Mouse (Mus musculus) pancreas, adult 10 weeks (tissue): ENCODE results near the gene Rrp36. TPM values are rescaled to one million over a fixed set of nuclear protein-coding genes. Genes with fewer than 3 reads are reported as not detected.

ENCODE experiments used
- polyA plus RNA-seq: library from polyadenylated mRNA; stranded (reverse); fragments of 350-450 nt; fragmentation: Illumina TruSeq; extraction: RNeasy Lipid Tissue Mini Kit (QIAGEN cat#74804); gene quantifications from one replicate; pipeline ENCODE4 v1.2.3, GENCODE M21; 2015; ENCODE audit warnings: low read depth, low replicate concordance; ENCODE audit not compliant: insufficient read depth

The Rrp36 gene
- 5.5 TPM for polyA plus RNA-seq

DNA sequence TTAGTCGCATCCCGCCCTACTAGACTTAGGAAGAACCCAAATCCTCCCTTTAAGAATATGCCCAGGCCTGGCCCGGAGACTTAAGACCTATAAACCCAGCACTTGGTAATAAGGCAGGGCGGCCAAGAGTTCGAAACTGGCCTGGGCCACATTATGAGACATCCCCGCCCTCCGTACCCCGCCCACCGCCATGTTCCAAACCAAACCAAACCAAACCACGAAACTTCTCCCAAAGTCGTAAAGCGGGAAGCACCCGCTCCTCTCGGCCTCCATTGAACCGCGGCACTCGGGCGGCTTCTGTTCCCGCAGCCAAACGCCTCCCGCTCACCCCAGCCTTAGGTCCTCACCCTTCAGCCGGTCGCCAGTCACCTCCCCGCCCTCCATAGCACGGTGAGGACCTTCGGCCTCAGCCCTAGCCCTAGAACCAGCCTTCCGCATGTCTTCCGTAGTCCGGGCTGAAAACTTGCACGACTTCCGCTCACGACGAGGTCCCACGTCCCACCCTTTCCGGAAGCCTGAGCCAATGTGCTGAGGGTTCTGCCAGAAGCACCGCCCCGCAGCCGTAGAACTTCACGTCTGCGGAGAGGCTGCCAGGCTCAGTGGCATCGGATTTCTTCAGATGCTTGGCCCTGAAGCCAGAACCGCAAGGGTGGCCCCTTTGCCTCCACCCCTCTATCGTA is at the start of gene Rrp36:
Gene Rrp36 (minus strand): TSS at position 503 of the 680 bp plus-strand sequence.

DNA sequence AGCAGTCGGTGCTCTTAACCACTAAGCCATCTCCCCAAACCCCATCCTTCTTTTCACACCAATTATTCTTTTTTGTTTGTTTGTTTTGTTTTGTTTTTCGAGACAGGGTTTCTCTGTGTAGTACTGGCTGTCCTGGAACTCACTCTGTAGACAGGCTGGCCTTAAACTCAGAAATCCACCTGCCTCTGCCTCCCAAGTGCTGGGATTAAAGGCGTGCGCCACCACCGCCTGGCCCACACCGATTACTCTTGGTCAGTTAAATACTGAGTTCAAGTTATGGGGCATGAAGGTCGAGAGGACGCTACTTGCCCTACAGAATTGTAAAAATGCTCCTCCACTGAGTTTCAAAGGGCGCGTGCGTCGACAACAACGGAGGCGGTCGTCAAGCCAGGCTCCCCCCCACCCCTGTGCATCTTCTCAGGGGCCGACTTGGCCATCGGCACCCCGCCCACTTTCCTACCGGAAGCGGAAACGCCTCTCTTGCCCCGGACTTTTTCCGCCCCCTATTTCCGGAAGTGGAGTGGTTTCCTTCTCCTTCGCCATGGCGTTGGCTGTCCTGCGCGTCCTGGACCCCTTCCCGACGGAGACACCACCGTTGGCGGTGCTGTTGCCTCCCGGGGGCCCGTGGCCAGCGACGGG is 36.9 kb upstream of the Rrp36 start, which contains the start of gene Pex6:
Gene Pex6 (plus strand): TSS at position 505 of the 639 bp plus-strand sequence.

DNA sequence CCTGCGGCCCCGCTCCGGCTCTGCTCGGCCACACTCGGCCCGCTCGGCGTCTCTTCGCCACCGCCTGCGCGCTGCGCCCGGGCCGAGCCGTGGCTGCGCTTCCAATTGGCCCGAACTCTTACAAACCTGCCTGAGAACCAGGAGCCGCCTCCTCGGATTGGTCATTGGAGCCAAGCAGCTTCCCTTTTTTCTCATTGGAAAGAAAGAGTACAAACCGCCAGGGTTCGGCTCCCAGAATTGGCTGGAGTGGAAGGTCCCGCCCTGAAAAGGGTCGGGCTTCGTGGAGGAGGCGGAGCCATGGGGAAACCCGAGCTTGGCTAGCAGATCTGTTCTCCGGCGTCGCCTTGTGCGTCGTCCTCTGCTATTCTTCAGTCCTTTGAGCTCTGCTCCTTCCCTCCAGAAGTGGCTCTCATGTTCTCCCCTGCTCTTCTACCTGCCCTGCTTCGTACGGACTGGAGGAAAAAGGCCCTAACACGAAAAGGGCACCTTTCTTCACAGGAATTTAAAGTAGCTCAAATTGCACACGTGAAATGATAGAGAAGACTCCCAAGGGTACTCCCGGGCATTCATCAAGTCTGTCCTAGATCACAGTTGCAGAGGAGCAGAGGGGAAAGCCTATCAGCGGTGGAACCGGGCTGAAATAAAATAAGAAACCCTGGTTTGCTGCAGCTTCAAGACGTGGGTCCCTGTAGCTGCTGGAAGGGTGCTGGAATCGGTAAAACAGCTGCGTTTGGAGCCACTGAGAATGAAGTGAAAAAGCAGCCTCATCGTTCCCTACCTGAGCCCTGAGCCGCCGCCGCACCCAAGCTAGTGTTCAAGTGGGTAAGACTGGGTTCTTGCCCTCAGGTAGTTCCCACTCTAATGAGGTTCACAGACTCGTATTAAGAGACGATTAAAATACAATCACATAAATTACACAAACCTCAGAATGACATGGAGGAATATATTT is 31.0 kb upstream of the Rrp36 start, which contains the start of gene Ppp2r5d:
Gene Ppp2r5d (minus strand): TSS at position 225 of the 949 bp plus-strand sequence.

DNA sequence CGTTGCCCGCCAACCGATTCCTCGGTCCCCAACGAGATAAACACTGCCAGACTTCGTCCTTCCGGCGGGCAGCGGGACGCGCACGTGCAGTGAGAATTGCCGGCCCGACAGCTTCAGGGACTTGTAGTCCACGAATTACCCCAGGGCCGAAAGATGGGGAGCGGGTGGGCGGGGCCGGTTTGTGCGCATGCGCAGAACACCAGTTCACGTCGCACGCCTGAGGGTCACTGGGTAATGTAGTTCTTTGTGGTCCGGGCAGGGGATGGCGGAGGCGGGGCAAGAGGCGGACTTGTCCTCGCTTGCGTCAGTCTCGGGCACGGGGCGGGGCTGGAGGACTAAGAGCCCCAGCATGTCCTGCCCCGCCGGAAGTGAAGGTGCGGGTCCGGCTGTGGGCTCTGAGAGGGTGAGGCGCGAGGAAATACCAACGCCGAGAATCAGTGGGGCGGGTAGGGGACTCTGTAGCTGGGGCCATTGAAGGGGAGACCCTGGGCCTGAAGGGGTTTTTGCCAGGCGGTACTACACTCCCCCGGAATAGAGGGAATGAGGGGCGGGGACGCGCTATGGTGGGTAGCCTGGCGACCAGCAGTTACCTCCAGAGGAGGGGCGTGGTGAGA is 6.7 kb upstream of the Rrp36 start, which contains the start of gene Klhdc3:
Gene Klhdc3 (minus strand): TSS at position 155 of the 614 bp plus-strand sequence.

DNA sequence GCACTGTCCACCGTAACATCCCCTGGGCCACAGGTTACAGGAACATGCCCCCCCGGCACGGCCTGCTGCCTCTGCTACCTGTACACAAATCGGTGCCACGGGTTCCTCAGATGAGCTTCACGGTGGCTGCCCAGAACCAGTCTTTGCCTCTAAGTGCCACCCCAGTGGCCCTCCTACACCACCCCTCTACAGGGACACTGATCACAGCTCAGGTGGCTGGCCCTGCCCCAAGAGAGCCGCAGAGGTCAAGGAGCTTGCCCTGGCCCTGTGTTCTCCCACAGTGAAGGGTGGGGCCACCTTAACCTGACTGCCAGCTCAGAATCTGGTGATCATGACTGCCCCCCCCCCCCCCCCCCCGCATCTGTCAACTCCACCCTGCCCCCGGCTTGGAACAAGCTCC is 4.3 kb upstream of the Rrp36 start, which contains the start of gene Mea1:
Gene Mea1 (plus strand): TSS at position 378 of the 400 bp plus-strand sequence.

DNA sequence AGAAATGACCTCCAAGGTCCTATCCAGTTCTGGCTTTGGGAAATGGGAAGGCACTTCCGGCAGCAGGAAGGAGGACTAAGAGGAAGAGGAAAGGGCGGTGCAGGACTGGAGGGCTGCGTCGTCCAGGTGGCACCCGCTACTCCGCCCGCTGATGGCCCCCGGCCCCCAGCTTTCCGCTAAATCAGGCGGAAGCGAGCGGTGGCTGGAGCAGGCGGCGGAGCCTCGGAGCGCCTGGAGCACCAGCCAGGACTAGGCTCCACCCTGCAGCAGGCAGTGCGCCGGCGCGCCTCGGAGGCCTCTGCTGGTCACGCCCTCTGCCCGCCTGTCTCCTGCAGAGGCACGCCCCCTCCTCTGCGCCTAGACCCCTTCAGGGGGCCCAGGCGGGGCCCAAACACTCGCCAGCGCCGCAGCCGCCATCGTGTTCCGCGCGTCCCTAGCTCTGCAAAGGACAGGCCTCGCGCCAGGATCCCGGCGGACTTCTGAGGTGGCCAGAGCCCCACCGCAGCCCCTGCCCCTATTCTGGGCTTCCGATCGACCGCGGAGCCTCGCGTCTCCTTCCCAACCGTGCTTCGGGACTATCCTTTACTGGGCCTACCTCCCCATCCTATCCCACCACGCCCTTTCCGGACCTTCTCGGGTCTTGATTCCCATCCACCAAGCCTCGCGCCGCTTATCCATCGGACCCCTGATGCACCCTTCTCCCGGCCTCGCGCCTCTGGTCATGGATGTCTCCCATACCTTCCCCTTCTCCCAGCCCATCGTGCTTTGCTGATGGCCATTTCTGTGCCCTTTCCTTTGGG is 23.7 kb downstream of the Rrp36 start, which contains the start of gene Cul7:
Gene Cul7 (plus strand): TSS at position 106 of the 800 bp plus-strand sequence.

DNA sequence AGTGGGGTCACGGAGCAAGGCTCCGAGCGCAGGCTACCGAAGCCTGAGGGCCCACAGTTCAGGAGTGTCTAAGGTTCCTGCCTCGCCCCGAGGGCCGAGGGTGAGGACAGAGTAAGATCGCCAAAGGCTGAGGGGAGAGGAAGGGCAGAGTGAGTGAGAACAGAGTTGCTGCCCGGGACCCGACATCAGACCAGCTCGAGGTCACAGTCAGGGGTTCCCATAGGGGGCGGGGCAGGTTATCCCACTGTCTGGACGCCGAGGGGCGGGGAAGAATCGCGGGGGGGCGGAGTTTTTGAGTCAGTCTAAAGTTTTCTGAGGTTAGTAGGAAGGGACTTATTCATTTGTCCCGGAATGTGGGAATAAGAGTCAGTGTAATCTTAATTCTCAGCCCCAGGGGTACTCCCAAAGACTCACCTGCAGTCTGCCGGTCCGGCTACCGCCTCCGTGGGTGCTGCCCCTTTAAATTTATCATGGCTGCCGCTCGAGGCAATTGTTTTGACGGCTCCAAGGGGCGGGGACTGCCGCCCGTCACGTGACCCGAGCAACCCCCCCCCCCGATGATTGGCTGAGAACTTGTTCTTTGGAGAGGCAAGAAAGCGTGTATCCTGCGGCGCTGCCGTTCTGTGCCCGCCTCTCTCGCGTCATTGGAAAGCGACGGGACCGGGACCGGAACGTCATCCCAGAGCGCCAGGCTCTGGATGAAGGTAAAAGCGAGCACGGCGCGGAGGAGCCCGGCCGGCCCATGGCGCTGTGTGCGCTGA is 28.4 kb downstream of the Rrp36 start, which contains the start of the genes Klc4 and Mrpl2:
Gene Klc4 (minus strand): TSS at position 462 of the 761 bp plus-strand sequence.
Gene Mrpl2 (plus strand): TSS at position 669 of the 761 bp plus-strand sequence.

DNA sequence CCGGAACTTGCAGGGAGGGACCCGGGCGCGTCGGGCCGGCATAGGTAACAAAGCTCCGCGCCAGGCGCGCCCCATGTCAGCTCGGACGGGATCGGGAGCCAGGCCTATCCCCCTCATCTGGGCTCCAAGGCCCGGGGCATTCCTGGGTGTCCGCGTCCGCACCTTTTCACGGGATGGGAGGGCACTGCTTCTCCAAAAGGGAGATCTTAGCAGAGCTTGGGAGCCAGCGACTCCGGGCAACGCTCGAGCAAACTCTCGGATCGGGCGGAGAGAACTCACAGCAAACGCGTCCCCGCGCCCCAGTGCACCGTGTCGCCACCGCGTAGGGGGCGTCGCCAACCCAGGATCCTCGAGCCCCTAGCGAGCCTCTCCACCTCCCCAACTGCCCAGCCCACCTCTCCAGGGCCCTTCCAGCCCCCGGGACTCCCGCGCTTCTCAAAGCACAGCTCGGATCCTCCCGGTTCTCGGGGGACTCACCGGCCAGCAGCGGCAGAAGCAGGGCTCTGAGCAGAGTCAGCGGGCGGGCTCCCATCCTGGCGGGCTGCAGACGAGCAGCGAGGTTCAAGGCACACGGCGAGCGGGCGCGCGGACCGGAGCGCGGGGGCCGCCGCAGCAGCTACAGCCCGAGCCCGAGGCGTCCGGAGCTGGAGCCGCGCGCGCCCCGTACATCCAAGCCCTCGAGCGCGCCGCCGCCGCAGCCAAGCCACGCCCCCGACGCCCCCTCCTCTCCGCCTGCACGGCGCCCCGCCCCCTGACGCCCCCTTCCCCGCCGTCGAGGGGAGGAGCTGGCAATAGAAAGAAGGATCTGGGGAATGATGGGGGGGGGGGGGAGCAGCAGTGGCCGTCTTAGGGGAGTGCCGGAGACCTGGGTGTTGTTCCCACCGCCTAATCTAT is 45.1 kb downstream of the Rrp36 start, which contains the start of gene Ptk7:
Gene Ptk7 (minus strand): TSS at position 714 of the 894 bp plus-strand sequence.

Other genes starting within 250 kb of the Rrp36 start
- 1.3 TPM for gene Crip3, start 245.4 kb downstream of the Rrp36 start, polyA plus RNA-seq
- gene Slc22a7, start 235.9 kb downstream of the Rrp36 start, polyA plus RNA-seq: not detected
- not detected for gene Ttbk1, start 186.7 kb downstream of the Rrp36 start, polyA plus RNA-seq
- 1.7 TPM for gene Dnph1, start 177.6 kb downstream of the Rrp36 start, polyA plus RNA-seq
- gene Cul9, start 128.0 kb downstream of the Rrp36 start, polyA plus RNA-seq: 5.5 TPM
- 9.9 TPM for gene Srf, start 118.2 kb downstream of the Rrp36 start, polyA plus RNA-seq
- gene Ptk7, start 44.8 kb downstream of the Rrp36 start, polyA plus RNA-seq: 5.2 TPM
- 6.9 TPM for gene Klc4, start 28.3 kb downstream of the Rrp36 start, polyA plus RNA-seq
- 28.6 TPM for gene Mrpl2, start 28.1 kb downstream of the Rrp36 start, polyA plus RNA-seq
- gene Cul7, start 24.0 kb downstream of the Rrp36 start, polyA plus RNA-seq: 12.1 TPM
- gene Mea1, start 4.4 kb upstream of the Rrp36 start, polyA plus RNA-seq: 20.0 TPM
- 14.0 TPM for gene Klhdc3, start 6.6 kb upstream of the Rrp36 start, polyA plus RNA-seq
- 12.1 TPM for gene Ppp2r5d, start 30.8 kb upstream of the Rrp36 start, polyA plus RNA-seq
- gene Pex6, start 37.1 kb upstream of the Rrp36 start, polyA plus RNA-seq: 13.1 TPM
- 55.2 TPM for gene Gnmt, start 54.8 kb upstream of the Rrp36 start, polyA plus RNA-seq
- 16.6 TPM for gene Cnpy3, start 77.9 kb upstream of the Rrp36 start, polyA plus RNA-seq
- not detected for gene Ptcra, start 89.4 kb upstream of the Rrp36 start, polyA plus RNA-seq
- gene 2310039H08Rik, start 98.3 kb upstream of the Rrp36 start, polyA plus RNA-seq: 17.3 TPM
- gene Rpl7l1, start 108.3 kb upstream of the Rrp36 start, polyA plus RNA-seq: 13.0 TPM
- 4.3 TPM for gene Bicral, start 184.1 kb upstream of the Rrp36 start, polyA plus RNA-seq
- 5.2 TPM for gene Tbcc, start 216.3 kb upstream of the Rrp36 start, polyA plus RNA-seq
- not detected for gene Prph2, start 236.1 kb upstream of the Rrp36 start, polyA plus RNA-seq